In genomic region chr3:84337585-84337984, GRCm38 (mm10) we compare ENCODE assay signal across 9 mouse cellular contexts. TPM values are rescaled to one million over a fixed set of nuclear protein-coding genes. Genes with fewer than 3 reads are reported as not detected.
DNase-seq lines count a peak whose midpoint lies in the region; ATAC-seq and TF ChIP-seq lines count a peak whose summit lies in the region.
"Had no signal": no experiment of that assay in that cellular context is flagged by ENCODE, and none has a peak within 500 bp of the region (broad histone marks: within the 10 kb centered on the region; RNA-seq: fewer than 3 reads in every experiment).

No protein-coding gene starts in this region.

- no peaks in the 10 kb centered on the region for H3K9me3 ChIP-seq in kidney, embryonic 16.5 days (ENCODE audit: low read length)
- H3K9me3 ChIP-seq in lung, embryonic 14.5 days (ENCODE audit: low read depth, low read length) = no peaks in the 10 kb centered on the region
- H3K9me3 ChIP-seq in midbrain, embryonic 11.5 days (ENCODE audit: control insufficient read depth, low read length) = no peaks in the 10 kb centered on the region
- H3K9me3 ChIP-seq: limb, embryonic 13.5 days had no signal

- no peak for TF ChIP-seq CTCF in lung, embryonic 14.5 days (IDR thresholded peaks at IDR 0.05; ENCODE audit: low read depth)
- TF ChIP-seq CTCF in thymus, adult 2 months (IDR thresholded peaks at IDR 0.05; ENCODE audit: borderline replicate concordance, control insufficient read depth, extremely low read depth, insufficient read depth, low read length, poor library complexity) = no peak

- no peak for DNase-seq in kidney, postnatal 14 days
- no peak for DNase-seq in lung, embryonic 14.5 days
- DNase-seq in thymus, adult 2 months = peak; percentile 39
- DNase-seq in layer of hippocampus, adult 8-10 months (ENCODE audit: low spot score in 2 of 2) = no peak
- no peak for DNase-seq in midbrain, embryonic 11.5 days (ENCODE audit: low spot score, missing footprints)
- no peak for DNase-seq in layer of hippocampus, adult 11-12 months (ENCODE audit: low spot score)

- H3K9ac ChIP-seq in kidney, embryonic 16.5 days (replicated peaks; ENCODE audit: low read length) = no peak overlapping the region
- 0 out of 2 replicates have a peak overlapping the region, but pooled peaks have one; percentile 13 for H3K9ac ChIP-seq in lung, embryonic 14.5 days
- no peak overlapping the region for H3K9ac ChIP-seq in midbrain, embryonic 11.5 days (ENCODE audit: low read length)
- H3K9ac ChIP-seq: limb, embryonic 13.5 days had no signal

- no peak overlapping the region for H3K27ac ChIP-seq in kidney, embryonic 16.5 days (ENCODE audit: low read length)
- H3K27ac ChIP-seq in brown adipose tissue, adult 24 weeks (replicated peaks; ENCODE audit: low read depth, low read length) = 0 out of 2 replicates have a peak overlapping the region, but pooled peaks have one; percentile 33
- no peak overlapping the region for H3K27ac ChIP-seq in lung, embryonic 14.5 days (ENCODE audit: low read depth)
- no peak overlapping the region for H3K27ac ChIP-seq in thymus, adult 2 months (ENCODE audit: control insufficient read depth, insufficient read depth, low read length)
- H3K27ac ChIP-seq in midbrain, embryonic 11.5 days (ENCODE audit: low read depth, low read length) = no peak overlapping the region
- H3K27ac ChIP-seq: limb, embryonic 13.5 days had no signal

- no peaks in the 10 kb centered on the region for H3K27me3 ChIP-seq in kidney, embryonic 16.5 days (ENCODE audit: insufficient read depth, low read length)
- no peaks in the 10 kb centered on the region for H3K27me3 ChIP-seq in lung, embryonic 14.5 days (ENCODE audit: insufficient read depth, low read length)
- H3K27me3 ChIP-seq in thymus, adult 2 months (ENCODE audit: control insufficient read depth, insufficient read depth, low read length) = no peaks in the 10 kb centered on the region
- peaks cover 7% of the 10 kb centered on the region; the same call in 1 of the 2 replicates for H3K27me3 ChIP-seq in midbrain, embryonic 11.5 days (ENCODE audit: control insufficient read depth, insufficient read depth, low read length)

- no peak overlapping the region for H3K4me3 ChIP-seq in kidney, embryonic 16.5 days (ENCODE audit: low read length)
- peak overlapping the region; percentile 51 for H3K4me3 ChIP-seq in brown adipose tissue, adult 24 weeks (ENCODE audit: insufficient read depth, low read depth, low read length)
- H3K4me3 ChIP-seq in lung, embryonic 14.5 days (ENCODE audit: low read depth, low read length) = no peak overlapping the region
- peak overlapping the region; percentile 36 for H3K4me3 ChIP-seq in thymus, adult 2 months (ENCODE audit: control insufficient read depth, insufficient read depth, low read length)
- H3K4me3 ChIP-seq in midbrain, embryonic 11.5 days (ENCODE audit: low read depth, low read length) = no peak overlapping the region
- H3K4me3 ChIP-seq: limb, embryonic 13.5 days had no signal

- H3K4me1 ChIP-seq in kidney, embryonic 16.5 days (ENCODE audit: insufficient read depth, low read length) = peaks cover 32% of the 10 kb centered on the region
- peaks cover 2% of the 10 kb centered on the region; the same call in 1 of the 2 replicates for H3K4me1 ChIP-seq in brown adipose tissue, adult 24 weeks (ENCODE audit: control insufficient read depth, insufficient read depth, insufficient read length, low read length)
- H3K4me1 ChIP-seq in lung, embryonic 14.5 days (ENCODE audit: insufficient read depth) = peaks cover 10% of the 10 kb centered on the region
- H3K4me1 ChIP-seq in thymus, adult 2 months (replicated peaks; ENCODE audit: control insufficient read depth, insufficient read depth, low read length) = peaks cover 10% of the 10 kb centered on the region
- H3K4me1 ChIP-seq in midbrain, embryonic 11.5 days (ENCODE audit: control insufficient read depth, insufficient read depth, low read length) = peaks cover 9% of the 10 kb centered on the region; the same call in 1 of the 2 replicates

- ATAC-seq in kidney, embryonic 16.5 days (ENCODE audit: low FRiP score, low TSS enrichment) = no peak
- no peak for ATAC-seq in lung, embryonic 14.5 days (ENCODE audit: insufficient read depth)
- no peak for ATAC-seq in midbrain, embryonic 11.5 days (ENCODE audit: low FRiP score)

- WGBS in kidney, embryonic 16.5 days = 48% methylated on average over 9 of the region's 11 CpGs
- 37% methylated on average over 9 of the region's 11 CpGs for WGBS in lung, embryonic 14.5 days
- WGBS in thymus, adult 2 months = 4% methylated on average over 11 of the region's 11 CpGs
- 44% methylated on average over 11 of the region's 11 CpGs for WGBS in midbrain, embryonic 11.5 days

- no peaks in the 10 kb centered on the region for H3K36me3 ChIP-seq in kidney, embryonic 16.5 days (ENCODE audit: insufficient read depth, low read length)
- H3K36me3 ChIP-seq in lung, embryonic 14.5 days (ENCODE audit: insufficient read depth) = no peaks in the 10 kb centered on the region
- H3K36me3 ChIP-seq in thymus, adult 2 months (ENCODE audit: control insufficient read depth, insufficient read depth, low read length) = no peaks in the 10 kb centered on the region
- no peaks in the 10 kb centered on the region for H3K36me3 ChIP-seq in midbrain, embryonic 11.5 days (ENCODE audit: control insufficient read depth, insufficient read depth, low read length)
- H3K36me3 ChIP-seq: limb, embryonic 13.5 days had no signal

- peak overlapping the region; percentile 3; the same call in 1 of the 2 replicates for H3K4me2 ChIP-seq in kidney, embryonic 16.5 days (replicated peaks; ENCODE audit: low read depth, low read length)
- H3K4me2 ChIP-seq in lung, embryonic 14.5 days = peak overlapping the region; percentile 26; the same call in 1 of the 2 replicates
- no peak overlapping the region for H3K4me2 ChIP-seq in midbrain, embryonic 11.5 days
- H3K4me2 ChIP-seq: limb, embryonic 13.5 days had no signal

- TF ChIP-seq POLR2A in thymus, adult 2 months (IDR thresholded peaks at IDR 0.05; ENCODE audit: control insufficient read depth, extremely low read depth, insufficient read depth, low read length, poor library complexity) = no peak

RNA-seq across cellular contexts. Expression of gene Trim2, which starts 30.9 kb away (rescaled TPM):
- 25.5 and 28.3 TPM in 2 replicates for polyA plus RNA-seq in kidney, embryonic 16.5 days (2015; fragmentation: Nextera tagmentation; extraction: Ambion mirVana)
- polyA plus RNA-seq in brown adipose tissue, adult 24 weeks (2012; ENCODE audit: insufficient read depth, insufficient read length, missing spikeins) = 14.0 and 14.2 TPM in 2 replicates
- 25.9 and 27.0 TPM in 2 replicates for polyA plus RNA-seq in lung, embryonic 14.5 days (2014; fragmentation: Nextera tagmentation; extraction: Ambion mirVana)
- polyA plus RNA-seq in thymus, adult 2 months (2012; rRNA removed) = 2.9 and 4.2 TPM in 2 replicates
- total RNA-seq in layer of hippocampus, adult 8-10 months (2022) = 100 to 1,000 TPM; 369 to 408 (median 383) TPM
- 128 and 137 TPM in 2 replicates for polyA plus RNA-seq in midbrain, embryonic 11.5 days (2014; fragmentation: Nextera tagmentation; extraction: Ambion mirVana)

Comparison
In these comparisons a context has a peak if more than half of its experiments do, and no peak if none do; other contexts are left out.
1. H3K4me3 ChIP-seq: peak in brown adipose tissue, adult 24 weeks (single experiment) and thymus, adult 2 months (single experiment); none in kidney, embryonic 16.5 days (single experiment), lung, embryonic 14.5 days (single experiment) and midbrain, embryonic 11.5 days (single experiment).